Comparison of ENCODE assay signal across 18 mouse cellular contexts in the genomic region with DNA sequence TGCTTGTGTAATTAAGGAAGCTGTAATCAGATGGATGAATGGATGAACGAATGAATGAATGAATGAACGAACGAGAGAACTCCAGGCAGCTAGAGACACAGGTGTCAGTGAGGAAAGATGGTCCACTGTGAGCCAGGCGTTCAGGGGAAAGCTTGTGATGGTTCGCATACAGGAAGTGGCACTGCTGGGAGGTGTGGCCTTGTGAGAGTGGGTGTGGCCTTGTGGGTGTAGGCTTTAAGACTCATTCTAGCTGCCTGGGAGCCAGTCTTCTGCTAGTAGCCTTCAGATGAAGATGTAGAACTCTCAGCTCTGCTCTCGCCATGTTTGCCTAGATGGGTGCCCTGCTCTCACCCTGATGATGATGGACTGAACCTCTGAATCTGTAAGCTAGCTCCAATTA. TPM values are rescaled to one million over a fixed set of nuclear protein-coding genes. Genes with fewer than 3 reads are reported as not detected.
DNase-seq lines count a peak whose midpoint lies in the region; ATAC-seq and TF ChIP-seq lines count a peak whose summit lies in the region.
"Had no signal": no experiment of that assay in that cellular context is flagged by ENCODE, and none has a peak within 500 bp of the region (broad histone marks: within the 10 kb centered on the region; RNA-seq: fewer than 3 reads in every experiment).

No protein-coding gene starts in this region.

- no peak for TF ChIP-seq CTCF in MEL (IDR thresholded peaks at IDR 0.05 in 2 of 3, conservative IDR thresholded peaks at IDR 0.05 in 1 of 3; ENCODE audit: control insufficient read depth in 1 of 3, insufficient read depth in 1 of 3, low read depth in 2 of 3, low read length in 3 of 3, poor library complexity in 1 of 3, severe bottlenecking in 1 of 3)

- no peak for TF ChIP-seq EP300 in MEL (IDR thresholded peaks at IDR 0.05; ENCODE audit: low read depth in 1 of 2, low read length in 2 of 2)

- no peaks in the 10 kb centered on the region for H3K79me2 ChIP-seq in MEL (ENCODE audit: control insufficient read depth, insufficient read depth, low read length, poor library complexity)

- no peaks in the 10 kb centered on the region; the same call in 1 of the 2 replicates for H3K9me3 ChIP-seq in midbrain, embryonic 11.5 days (ENCODE audit: control insufficient read depth, low read length)
- no peaks in the 10 kb centered on the region; the same call in 1 of the 2 replicates for H3K9me3 ChIP-seq in midbrain, embryonic 16.5 days (replicated peaks; ENCODE audit: control insufficient read depth, low read length, poor library complexity, severe bottlenecking)
- H3K9me3 ChIP-seq in MEL (replicated peaks; ENCODE audit: insufficient read depth, low read length), result no peaks in the 10 kb centered on the region
- H3K9me3 ChIP-seq: hindbrain, embryonic 12.5 days; neural tube, embryonic 12.5 days had no signal

- no peaks in the 10 kb centered on the region for H3K4me1 ChIP-seq in midbrain, embryonic 11.5 days (ENCODE audit: control insufficient read depth, insufficient read depth, low read length)
- no peaks in the 10 kb centered on the region for H3K4me1 ChIP-seq in midbrain, embryonic 16.5 days (ENCODE audit: control insufficient read depth, insufficient read depth, low read length)
- peaks cover 10 to 13% of the 10 kb centered on the region in 2 experiments for H3K4me1 ChIP-seq in MEL (ENCODE audit: control insufficient read depth in 1 of 2, insufficient read depth in 2 of 2, low read length in 2 of 2)
- H3K4me1 ChIP-seq: hindbrain, embryonic 12.5 days; neural tube, embryonic 12.5 days had no signal

- TF ChIP-seq RAD21 in MEL (IDR thresholded peaks at IDR 0.05; ENCODE audit: low read depth, low read length), result no peak

- H3K9ac ChIP-seq in midbrain, embryonic 11.5 days (ENCODE audit: low read length), result no peak overlapping the region
- H3K9ac ChIP-seq in midbrain, embryonic 16.5 days (ENCODE audit: low read depth, low read length), result no peak overlapping the region
- H3K9ac ChIP-seq in MEL (ENCODE audit: control insufficient read depth, low read depth, low read length, poor library complexity, severe bottlenecking), result no peak overlapping the region
- H3K9ac ChIP-seq: hindbrain, embryonic 12.5 days; neural tube, embryonic 12.5 days had no signal

- 88% methylated on average over 6 of the region's 6 CpGs for WGBS in midbrain, embryonic 11.5 days
- 91% methylated on average over 6 of the region's 6 CpGs for WGBS in midbrain, embryonic 16.5 days

- H3K27me3 ChIP-seq in midbrain, embryonic 11.5 days (ENCODE audit: control insufficient read depth, insufficient read depth, low read length), result no peaks in the 10 kb centered on the region
- H3K27me3 ChIP-seq in midbrain, embryonic 16.5 days (ENCODE audit: control insufficient read depth, insufficient read depth, low read depth, low read length), result no peaks in the 10 kb centered on the region
- no peaks in the 10 kb centered on the region for H3K27me3 ChIP-seq in MEL (ENCODE audit: control insufficient read depth in 1 of 2, insufficient read depth in 2 of 2, low read length in 2 of 2)
- H3K27me3 ChIP-seq: hindbrain, embryonic 12.5 days; neural tube, embryonic 12.5 days had no signal

- H3K4me2 ChIP-seq in midbrain, embryonic 11.5 days, result no peak overlapping the region
- H3K4me2 ChIP-seq in midbrain, embryonic 16.5 days (ENCODE audit: low read length), result no peak overlapping the region
- H3K4me2 ChIP-seq: hindbrain, embryonic 12.5 days; liver, embryonic 11.5 days; neural tube, embryonic 12.5 days had no signal

- no peak overlapping the region for H3K27ac ChIP-seq in midbrain, embryonic 11.5 days (ENCODE audit: low read depth, low read length)
- H3K27ac ChIP-seq in midbrain, embryonic 16.5 days (ENCODE audit: low read length), result no peak overlapping the region
- no peak overlapping the region for H3K27ac ChIP-seq in MEL (ENCODE audit: control insufficient read depth, low read depth, low read length)
- H3K27ac ChIP-seq: hindbrain, embryonic 12.5 days; neural tube, embryonic 12.5 days had no signal

- H3K4me3 ChIP-seq in midbrain, embryonic 11.5 days (ENCODE audit: low read depth, low read length), result no peak overlapping the region
- H3K4me3 ChIP-seq in midbrain, embryonic 16.5 days (ENCODE audit: low read depth, low read length), result no peak overlapping the region
- no peak overlapping the region for H3K4me3 ChIP-seq in MEL (ENCODE audit: control insufficient read depth in 1 of 2, insufficient read depth in 1 of 2, low read depth in 2 of 2, low read length in 2 of 2)
- H3K4me3 ChIP-seq: hindbrain, embryonic 12.5 days; neural tube, embryonic 12.5 days had no signal

- no peaks in the 10 kb centered on the region for H3K36me3 ChIP-seq in midbrain, embryonic 11.5 days (ENCODE audit: control insufficient read depth, insufficient read depth, low read length)
- H3K36me3 ChIP-seq in midbrain, embryonic 16.5 days (ENCODE audit: control insufficient read depth, insufficient read depth, low read length), result no peaks in the 10 kb centered on the region
- peaks cover 0 to 11% of the 10 kb centered on the region in 2 experiments; a peak in 2 of 4 replicates for H3K36me3 ChIP-seq in MEL (ENCODE audit: control insufficient read depth in 1 of 2, insufficient read depth in 2 of 2, low read length in 2 of 2)
- H3K36me3 ChIP-seq: hindbrain, embryonic 12.5 days; neural tube, embryonic 12.5 days had no signal

- peak; percentile 33 for DNase-seq in midbrain, embryonic 11.5 days (ENCODE audit: low spot score, missing footprints)
- DNase-seq in MEL (ENCODE audit: low read depth, low spot score), result peak; percentile 52
- peak; percentile 57 for DNase-seq in induced T-regulatory cell, adult 2 months (ENCODE audit: low read depth)
- no peak for DNase-seq in ovary, postnatal 14 days (ENCODE audit: low spot score)
- DNase-seq in left cerebral cortex, adult 8-10 months (ENCODE audit: low spot score in 2 of 2), result no peak
- DNase-seq in urinary bladder, postnatal 14 days (ENCODE audit: low spot score), result no peak
- DNase-seq: adrenal gland, postnatal 36 days; cerebellum, adult 9-10 months; embryo, embryonic 11 days; gastrocnemius, postnatal 25 days; layer of hippocampus, postnatal 36 days; left cerebral cortex, postnatal 4 days had no signal

- ATAC-seq in midbrain, embryonic 11.5 days (ENCODE audit: low FRiP score), result no peak
- no peak for ATAC-seq in midbrain, embryonic 16.5 days
- ATAC-seq: forebrain, embryonic 14.5 days; intestine, embryonic 16.5 days had no signal

- TF ChIP-seq POLR2A in MEL (IDR thresholded peaks at IDR 0.05; ENCODE audit: control insufficient read depth in 1 of 2, insufficient read depth in 1 of 2, low read depth in 1 of 2, low read length in 2 of 2, poor library complexity in 1 of 2), result no peak

TF ChIP-seq in MEL, 35 proteins besides CTCF, POLR2A, EP300 and RAD21:
- TF ChIP-seq MYB (IDR thresholded peaks at IDR 0.05; ENCODE audit: low read depth, low read length), result no peak
- TF ChIP-seq SIN3A (IDR thresholded peaks at IDR 0.05; ENCODE audit: low read length), result no peak
- no peak for TF ChIP-seq MAFK (IDR thresholded peaks at IDR 0.05; ENCODE audit: borderline replicate concordance, low read depth, low read length)
- no peak for TF ChIP-seq MAZ (IDR thresholded peaks at IDR 0.05; ENCODE audit: low read depth, low read length)
- no peak for TF ChIP-seq MXI1 (IDR thresholded peaks at IDR 0.05; ENCODE audit: low read depth, low read length)
- no peak for TF ChIP-seq UBTF (IDR thresholded peaks at IDR 0.05; ENCODE audit: borderline replicate concordance, insufficient read depth, low read depth, low read length)
- TF ChIP-seq BHLHE40 (IDR thresholded peaks at IDR 0.05; ENCODE audit: borderline replicate concordance, low read depth, low read length), result no peak
- TF ChIP-seq POLR2AphosphoS2 (IDR thresholded peaks at IDR 0.05; ENCODE audit: low read length), result no peak
- TF ChIP-seq USF1 (IDR thresholded peaks at IDR 0.05; ENCODE audit: low read depth, low read length), result no peak
- no peak for TF ChIP-seq ZMIZ1 (IDR thresholded peaks at IDR 0.05; ENCODE audit: low read depth, low read length)

RNA-seq across cellular contexts. Expression of a gene that starts 51.0 kb away (rescaled TPM):
- 5.9 and 6.0 TPM in 2 replicates for polyA plus RNA-seq in midbrain, embryonic 11.5 days (2014; fragmentation: Nextera tagmentation; extraction: Ambion mirVana)
- polyA plus RNA-seq in midbrain, embryonic 16.5 days (2015; fragmentation: Nextera tagmentation; extraction: Ambion mirVana), result 4.2 and 4.6 TPM in 2 replicates
- total RNA-seq in MEL (2012; rRNA removed), result 8.0 and 9.2 TPM in 2 replicates
- polyA plus RNA-seq in MEL (2012; ENCODE audit: insufficient read depth in 1 of 2, insufficient read length in 2 of 2, low read depth in 1 of 2, low replicate concordance in 2 of 2, missing spikeins in 1 of 2), result 10 to 100 TPM in 1 of 2 experiments, not detected in 1; 15.8 TPM
- total RNA-seq in left cerebral cortex, adult 8-10 months (2022), result 10 to 100 TPM; 43.2 to 52.0 (median 45.0) TPM

RNA-seq across cellular contexts. Expression of a gene that starts 59.5 kb away (rescaled TPM):
- 34.0 and 35.7 TPM in 2 replicates for polyA plus RNA-seq in midbrain, embryonic 11.5 days (2014; fragmentation: Nextera tagmentation; extraction: Ambion mirVana)
- 31.1 and 35.9 TPM in 2 replicates for polyA plus RNA-seq in midbrain, embryonic 16.5 days (2015; fragmentation: Nextera tagmentation; extraction: Ambion mirVana)
- 18.0 and 21.5 TPM in 2 replicates for total RNA-seq in MEL (2012; rRNA removed)
- polyA plus RNA-seq in MEL (2012; ENCODE audit: insufficient read depth in 1 of 2, insufficient read length in 2 of 2, low read depth in 1 of 2, low replicate concordance in 2 of 2, missing spikeins in 1 of 2), result 10 to 100 TPM in 1 of 2 experiments, not detected in 1; 31.1 TPM
- 10 to 100 TPM; 44.4 to 55.7 (median 48.4) TPM for total RNA-seq in left cerebral cortex, adult 8-10 months (2022)

Comparison
In these comparisons a context has a peak if more than half of its experiments do, and no peak if none do; other contexts are left out.
1. DNase-seq: peak in midbrain, embryonic 11.5 days (single experiment), MEL (single experiment) and induced T-regulatory cell, adult 2 months (single experiment); none in ovary, postnatal 14 days (single experiment), left cerebral cortex, adult 8-10 months (0 of 2) and urinary bladder, postnatal 14 days (single experiment).